Mouse (Mus musculus) thymus, adult 2 months (tissue): ENCODE data around the gene Cdh4. TPM values are rescaled to one million over a fixed set of nuclear protein-coding genes. Genes with fewer than 3 reads are reported as not detected.

ENCODE experiments used
- DNase-seq: peaks from one replicate; pipeline ENCODE4 v3.0.0; 2021
- H3K27ac ChIP-seq: fragments of 200-500 bp; 2 replicates; pipeline ENCODE4 v1.5.1; 2012; ENCODE audit warnings: low read length, control low read depth; ENCODE audit not compliant: control insufficient read depth, insufficient read depth
- H3K27me3 ChIP-seq: fragments of 200-500 bp; 2 replicates; pipeline ENCODE4 v1.6.1; 2012; ENCODE audit warnings: mild to moderate bottlenecking, low read length, moderate library complexity, mixed read lengths; ENCODE audit not compliant: control insufficient read depth, insufficient read depth
- H3K36me3 ChIP-seq: fragments of 200-500 bp; 2 replicates; pipeline ENCODE4 v1.6.1; 2012; ENCODE audit warnings: mild to moderate bottlenecking, low read length, moderate library complexity; ENCODE audit not compliant: control insufficient read depth, insufficient read depth
- H3K4me1 ChIP-seq: fragments of 200-500 bp; replicated peaks from 2 replicates; pipeline ENCODE4 v1.6.1; 2012; ENCODE audit warnings: low read length; ENCODE audit not compliant: control insufficient read depth, insufficient read depth
- H3K4me3 ChIP-seq: fragments of 200-500 bp; 2 replicates; pipeline ENCODE4 v1.5.1; 2012; ENCODE audit warnings: mild to moderate bottlenecking, low read length, control low read depth, moderate library complexity; ENCODE audit not compliant: control insufficient read depth, insufficient read depth
- CTCF ChIP-seq: fragments of 200-500 bp; IDR thresholded peaks from 2 replicates; pipeline ENCODE4 v1.5.1; 2012; ENCODE audit warnings: mild to moderate bottlenecking, control low read depth, low read length, moderate library complexity, borderline replicate concordance; ENCODE audit not compliant: control insufficient read depth, poor library complexity, insufficient read depth; ENCODE audit errors: extremely low read depth
- POLR2A ChIP-seq: fragments of 200-500 bp; IDR thresholded peaks from 2 replicates; pipeline ENCODE4 v1.6.1; 2012; ENCODE audit warnings: mild to moderate bottlenecking, low read length, control low read depth, moderate library complexity; ENCODE audit not compliant: control insufficient read depth, poor library complexity, insufficient read depth; ENCODE audit errors: extremely low read depth
- WGBS: fragments of 180-500 bp; shearing (Covaris S2); methylation state at CpG from one replicate; pipeline ENCODE4 v1.1.7; 2018; 5-methylcytosine and 5-hydroxymethylcytosine counted together
- polyA plus RNA-seq: library from polyadenylated mRNA; depleted of rRNA; stranded (reverse); fragments of >200 nt; gene quantifications from 2 replicates; pipeline ENCODE4 v1.2.3, GENCODE M21; 2012

The Cdh4 gene
- polyA plus RNA-seq, 1 experiment: 9.7 TPM

GRCm38 (mm10) chr2:179535204-179535603 is 93.0 kb downstream of the Cdh4 start:
- 61% methylated on average over 6 of the region's 6 CpGs for WGBS
- no peak for DNase-seq

GRCm38 (mm10) chr2:179536762-179537161 is 94.5 kb downstream of the Cdh4 start:
- no peaks in the 10 kb centered on the region for H3K27me3 ChIP-seq
- no peak for DNase-seq
- no peaks in the 10 kb centered on the region for H3K36me3 ChIP-seq
- no peak overlapping the region for H3K27ac ChIP-seq
- no peaks in the 10 kb centered on the region for H3K4me1 ChIP-seq
- WGBS: 42% methylated on average over 2 of the region's 2 CpGs
- TF ChIP-seq CTCF: no peak
- no peak for TF ChIP-seq POLR2A
- no peak overlapping the region for H3K4me3 ChIP-seq

More at GRCm38 (mm10) chr2:179535204-179535603, 93.0 kb downstream of the Cdh4 start:
- H3K27ac ChIP-seq: no peak overlapping the region
- H3K4me1 ChIP-seq: no peaks in the 10 kb centered on the region
- no peak overlapping the region for H3K4me3 ChIP-seq
- no peaks in the 10 kb centered on the region for H3K27me3 ChIP-seq
- no peaks in the 10 kb centered on the region for H3K36me3 ChIP-seq
- TF ChIP-seq POLR2A: no peak
- no peak for TF ChIP-seq CTCF

- Histone ChIP-seq H3K27me3 (no peaks in the 10 kb centered on the region), H3K36me3 (no peaks in the 10 kb centered on the region), H3K4me3 (no peak overlapping the region), H3K27ac (no peak overlapping the region), H3K4me1 (no peaks in the 10 kb centered on the region)
- no peak for DNase-seq
- 22% methylated on average over 19 of the region's 19 CpGs for WGBS
- TF ChIP-seq CTCF: no peak
- TF ChIP-seq POLR2A: no peak
Observed at GRCm38 (mm10) chr2:179537390-179537789, 95.2 kb downstream of the Cdh4 start.

GRCm38 (mm10) chr2:179537800-179538450 is 95.7 kb downstream of the Cdh4 start:
- no peaks in the 10 kb centered on the region for H3K27me3 ChIP-seq
- WGBS: 61% methylated on average over 3 of the region's 3 CpGs
- no peak for DNase-seq
- H3K4me1 ChIP-seq: no peaks in the 10 kb centered on the region
- no peak overlapping the region for H3K27ac ChIP-seq
- no peak for TF ChIP-seq POLR2A
- TF ChIP-seq CTCF: no peak
- no peak overlapping the region for H3K4me3 ChIP-seq
- no peaks in the 10 kb centered on the region for H3K36me3 ChIP-seq

GRCm38 (mm10) chr2:179538535-179538934 is 96.3 kb downstream of the Cdh4 start:
- DNase-seq: no peak
- no peaks in the 10 kb centered on the region for H3K27me3 ChIP-seq
- WGBS: 57% methylated on average over 4 of the region's 4 CpGs

GRCm38 (mm10) chr2:179539532-179540245 is 97.5 kb downstream of the Cdh4 start:
- DNase-seq: no peak
- TF ChIP-seq POLR2A (no peak), CTCF (no peak)
- H3K4me1 ChIP-seq: no peaks in the 10 kb centered on the region
- no peak overlapping the region for H3K27ac ChIP-seq
- H3K4me3 ChIP-seq: no peak overlapping the region
- 65% methylated on average over 9 of the region's 9 CpGs for WGBS
- no peaks in the 10 kb centered on the region for H3K36me3 ChIP-seq
- no peaks in the 10 kb centered on the region for H3K27me3 ChIP-seq

More at GRCm38 (mm10) chr2:179538535-179538934, 96.3 kb downstream of the Cdh4 start:
- Histone ChIP-seq H3K27ac (no peak overlapping the region), H3K4me3 (no peak overlapping the region), H3K4me1 (no peaks in the 10 kb centered on the region), H3K36me3 (no peaks in the 10 kb centered on the region)
- TF ChIP-seq CTCF (no peak), POLR2A (no peak)
